Comparison of ENCODE assay signal across 15 mouse cellular contexts in genomic region chr7:144187869-144188430, GRCm38 (mm10).
"Had no signal": no experiment of that assay in that cellular context is flagged by ENCODE, and none has a peak within 500 bp of the region (broad histone marks: within the 10 kb centered on the region; RNA-seq: fewer than 3 reads in every experiment).

No protein-coding gene starts in this region.

- DNase-seq: kidney, adult 18-20 months; kidney, postnatal 10 days; kidney, postnatal 4 days; left cerebral cortex, postnatal 4 days; lung, adult 18-20 months; lung, postnatal 36 days; midbrain, embryonic 14.5 days; right cerebral cortex, postnatal 4 days; spleen, adult 18-20 months; thymus, adult 18-20 months; thymus, postnatal 14 days had no signal

- H3K4me3 ChIP-seq: intestine, embryonic 15.5 days; myocyte; neural tube, embryonic 12.5 days had no signal

- H3K9ac ChIP-seq: intestine, embryonic 15.5 days; liver, embryonic 14.5 days; neural tube, embryonic 12.5 days had no signal

- ATAC-seq: intestine, embryonic 15.5 days had no signal

- H3K9me3 ChIP-seq: intestine, embryonic 15.5 days; neural tube, embryonic 12.5 days had no signal

- H3K36me3 ChIP-seq: intestine, embryonic 15.5 days; neural tube, embryonic 12.5 days had no signal

- H3K4me1 ChIP-seq: intestine, embryonic 15.5 days; neural tube, embryonic 12.5 days had no signal

- H3K27me3 ChIP-seq: intestine, embryonic 15.5 days; neural tube, embryonic 12.5 days had no signal

- H3K4me2 ChIP-seq: intestine, embryonic 15.5 days; neural tube, embryonic 12.5 days had no signal

- H3K27ac ChIP-seq: intestine, embryonic 15.5 days; liver, embryonic 14.5 days; neural tube, embryonic 12.5 days had no signal
